8 mouse cellular contexts compared by ENCODE assay signal in the genomic region with DNA sequence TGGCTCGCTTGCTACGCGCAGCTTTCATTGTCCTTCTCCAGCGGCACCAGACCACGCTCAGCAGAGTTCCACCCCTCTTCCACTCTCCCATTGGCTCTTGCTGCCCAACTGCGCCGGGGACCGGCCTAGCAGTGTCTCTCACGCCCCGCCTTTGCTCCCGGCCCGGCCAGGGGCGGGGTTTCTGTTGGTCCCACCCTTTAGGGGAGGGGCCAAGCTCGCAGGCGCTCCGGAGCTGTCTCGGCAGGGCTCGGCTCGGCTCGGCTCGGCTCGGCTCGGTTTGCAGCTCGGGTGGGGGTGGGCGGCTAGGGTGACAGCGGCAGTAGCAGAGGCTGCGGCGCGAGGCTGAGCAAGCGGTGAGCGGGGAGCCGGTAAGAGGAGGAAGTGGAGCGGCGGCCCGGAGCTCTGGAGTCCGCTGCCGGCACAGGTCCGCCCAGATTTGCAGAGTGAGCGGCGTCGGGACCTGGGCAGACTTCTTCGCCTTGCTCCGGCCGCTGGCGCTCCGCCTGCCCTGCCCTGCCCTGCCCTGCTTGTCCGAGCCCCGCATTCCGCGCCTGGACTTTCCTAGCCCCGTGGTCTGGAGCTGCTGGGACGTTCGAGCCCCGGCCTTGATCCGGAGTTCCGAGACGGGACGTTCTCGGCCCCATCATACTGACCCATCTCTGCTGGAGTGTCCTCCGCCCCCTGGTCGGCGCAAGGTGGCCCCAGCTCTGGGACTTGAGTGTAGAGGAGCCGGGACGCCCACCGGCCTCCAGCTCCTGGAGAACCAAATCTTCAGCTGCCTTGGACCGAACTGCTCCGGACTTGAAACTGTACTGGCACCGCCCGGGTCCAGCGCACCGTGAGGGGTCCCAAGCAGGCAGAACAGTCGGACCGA. TPM values are rescaled to one million over a fixed set of nuclear protein-coding genes. Genes with fewer than 3 reads are reported as not detected.
DNase-seq lines count a peak whose midpoint lies in the region; ATAC-seq lines count a peak whose summit lies in the region.

Gdpd5 (plus strand) TSS at position 201 of the 874 bp plus-strand sequence.

- H3K4me1 ChIP-seq in hindbrain, embryonic 12.5 days, result peaks cover 67% of the 10 kb centered on the region

- H3K4me2 ChIP-seq in hindbrain, embryonic 12.5 days (replicated peaks), result peak within 1 kb of the TSS; percentile 89

- H3K27ac ChIP-seq in hindbrain, embryonic 12.5 days, result peak within 1 kb of the TSS; percentile 98

- no peaks in the 10 kb centered on the region for H3K36me3 ChIP-seq in hindbrain, embryonic 12.5 days

- H3K27me3 ChIP-seq in hindbrain, embryonic 12.5 days, result no peaks in the 10 kb centered on the region

- H3K4me3 ChIP-seq in hindbrain, embryonic 12.5 days, result peak within 1 kb of the TSS; percentile 71

- H3K9me3 ChIP-seq in hindbrain, embryonic 12.5 days (replicated peaks), result no peaks in the 10 kb centered on the region

- peak; percentile 97 for DNase-seq in NIH3T3 (ENCODE audit: low read depth)
- peak; percentile 100 for DNase-seq in cerebellum, postnatal 10 days
- peak; percentile 97 to 99 for DNase-seq in frontal cortex, postnatal 10 days (ENCODE audit: low spot score in 2 of 2)
- DNase-seq in layer of hippocampus, postnatal 14 days (ENCODE audit: low spot score in 2 of 2), result peak; percentile 99
- peak; percentile 100 for DNase-seq in lung, postnatal 14 days
- peak; percentile 95 for DNase-seq in retina, adult 2 months (ENCODE audit: low read depth, low spot score)
- peak; percentile 97 to 99 for DNase-seq in thymus, postnatal 36 days

- peak; percentile 96 for ATAC-seq in hindbrain, embryonic 12.5 days (ENCODE audit: low FRiP score)

- H3K9ac ChIP-seq in hindbrain, embryonic 12.5 days, result peak within 1 kb of the TSS; percentile 82

- under 1% methylated on average over 73 of the region's 73 CpGs for WGBS in hindbrain, embryonic 12.5 days

RNA-seq across cellular contexts. Expression of gene Gdpd5, which starts in this region (rescaled TPM):
- 43.8 and 44.5 TPM in 2 replicates for polyA plus RNA-seq in hindbrain, embryonic 12.5 days (2016; fragmentation: Nextera tagmentation; extraction: Ambion mirVana)
- total RNA-seq in layer of hippocampus, postnatal 14 days (2021), result 10 to 100 TPM; 30.0 to 31.6 TPM

Comparison
In these comparisons a context has a peak if more than half of its experiments do, and no peak if none do; other contexts are left out.
1. Peak in every context shown above with its lines: DNase-seq, ATAC-seq, H3K4me3 ChIP-seq and H3K27ac ChIP-seq.